Mouse (Mus musculus): Measurements from ENCODE around the gene Atg10. TPM values are rescaled to one million over a fixed set of nuclear protein-coding genes. Genes with fewer than 3 reads are reported as not detected.

The Atg10 gene
- polyA plus RNA-seq, 1 experiment from 2014 or later = 15.8 TPM

DNA sequence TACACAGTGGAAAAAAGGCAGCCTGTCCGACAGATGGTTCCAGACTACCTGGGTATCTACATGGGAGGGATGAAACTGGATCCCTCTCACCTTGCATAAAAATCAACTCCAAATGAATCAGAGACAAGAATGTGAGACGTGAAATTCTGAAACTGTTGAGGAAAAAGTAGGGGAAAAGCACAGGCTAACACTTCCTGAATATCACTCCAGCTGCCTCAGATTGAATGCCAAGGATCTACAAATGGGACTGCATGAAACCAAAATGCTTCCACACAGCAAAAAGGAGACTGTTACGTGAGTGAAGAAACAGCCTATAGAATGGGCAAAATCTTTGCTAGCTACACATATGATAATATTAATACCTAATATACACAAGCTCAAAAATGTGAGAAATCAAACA, 238.4 kb downstream of the Atg10 start:
- Histone ChIP-seq H3K4me3 (no peak overlapping the region), H3K27me3 (no peaks in the 10 kb centered on the region), H3K4me1 (no peaks in the 10 kb centered on the region), H3K4me2 (replicated peaks) (no peak overlapping the region), H3K27ac (replicated peaks) (no peak overlapping the region), H3K9ac (replicated peaks) (no peak overlapping the region), H3K36me3 (no peaks in the 10 kb centered on the region), H3K9me3 (no peaks in the 10 kb centered on the region)
- ATAC-seq (ENCODE audit: low FRiP score, low read depth) = no peak
- WGBS = 87% methylated on average over 3 of the region's 3 CpGs

DNA sequence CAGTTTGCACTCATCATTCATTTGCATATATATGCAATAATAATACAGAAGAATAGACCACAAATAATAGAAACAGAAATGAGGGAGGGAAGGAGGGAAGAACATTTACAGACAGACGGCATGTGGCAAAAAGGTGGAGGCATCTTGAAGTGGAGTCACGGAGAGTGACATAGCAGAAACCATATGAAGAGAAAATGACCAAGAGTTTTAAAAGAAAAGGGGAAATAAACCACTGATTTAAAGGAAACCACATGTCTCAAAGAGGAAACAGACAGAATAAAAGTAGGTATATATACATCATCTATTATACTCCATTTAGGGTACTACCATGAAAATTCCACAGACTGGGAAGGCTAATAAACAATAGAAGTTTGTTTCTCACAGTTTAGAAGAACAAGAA, 239.7 kb downstream of the Atg10 start:
- no peak overlapping the region for H3K4me3 ChIP-seq
- H3K36me3 ChIP-seq = no peaks in the 10 kb centered on the region
- no peak for ATAC-seq (ENCODE audit: low FRiP score, low read depth)
- H3K9me3 ChIP-seq = no peaks in the 10 kb centered on the region
- WGBS = 91% methylated on average over 2 of the region's 2 CpGs
- H3K4me2 ChIP-seq (replicated peaks) = no peak overlapping the region
- H3K27ac ChIP-seq (replicated peaks) = no peak overlapping the region
- no peaks in the 10 kb centered on the region for H3K4me1 ChIP-seq
- H3K9ac ChIP-seq (replicated peaks) = no peak overlapping the region
- no peaks in the 10 kb centered on the region for H3K27me3 ChIP-seq

DNA sequence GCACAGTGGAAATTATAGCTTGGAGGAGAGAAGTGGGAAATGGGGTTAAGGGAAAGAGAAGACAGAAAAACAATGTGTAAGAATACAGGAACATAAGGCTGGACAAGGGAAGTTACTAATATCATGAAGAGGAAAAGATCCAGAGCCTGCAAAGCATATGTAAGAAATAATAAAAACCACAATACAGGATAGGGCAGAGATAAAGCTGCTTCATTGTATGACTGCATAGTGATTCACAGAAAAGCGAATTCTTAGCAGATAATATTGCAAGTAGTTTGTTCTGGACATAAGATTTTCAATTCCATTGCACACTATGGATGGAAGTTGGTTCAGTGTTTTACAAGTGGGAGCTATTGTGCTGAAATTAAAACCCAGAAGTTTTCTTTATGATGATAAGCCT, 242.0 kb downstream of the Atg10 start:
- H3K4me3 ChIP-seq = no peak overlapping the region
- no peaks in the 10 kb centered on the region for H3K9me3 ChIP-seq
- 83% methylated on average over 1 of the region's 1 CpGs for WGBS
- no peak overlapping the region for H3K4me2 ChIP-seq (replicated peaks)
- no peak overlapping the region for H3K9ac ChIP-seq (replicated peaks)
- H3K27ac ChIP-seq (replicated peaks) = no peak overlapping the region
- H3K4me1 ChIP-seq = no peaks in the 10 kb centered on the region
- H3K27me3 ChIP-seq = no peaks in the 10 kb centered on the region
- H3K36me3 ChIP-seq = no peaks in the 10 kb centered on the region
- ATAC-seq (ENCODE audit: low FRiP score, low read depth) = no peak

DNA sequence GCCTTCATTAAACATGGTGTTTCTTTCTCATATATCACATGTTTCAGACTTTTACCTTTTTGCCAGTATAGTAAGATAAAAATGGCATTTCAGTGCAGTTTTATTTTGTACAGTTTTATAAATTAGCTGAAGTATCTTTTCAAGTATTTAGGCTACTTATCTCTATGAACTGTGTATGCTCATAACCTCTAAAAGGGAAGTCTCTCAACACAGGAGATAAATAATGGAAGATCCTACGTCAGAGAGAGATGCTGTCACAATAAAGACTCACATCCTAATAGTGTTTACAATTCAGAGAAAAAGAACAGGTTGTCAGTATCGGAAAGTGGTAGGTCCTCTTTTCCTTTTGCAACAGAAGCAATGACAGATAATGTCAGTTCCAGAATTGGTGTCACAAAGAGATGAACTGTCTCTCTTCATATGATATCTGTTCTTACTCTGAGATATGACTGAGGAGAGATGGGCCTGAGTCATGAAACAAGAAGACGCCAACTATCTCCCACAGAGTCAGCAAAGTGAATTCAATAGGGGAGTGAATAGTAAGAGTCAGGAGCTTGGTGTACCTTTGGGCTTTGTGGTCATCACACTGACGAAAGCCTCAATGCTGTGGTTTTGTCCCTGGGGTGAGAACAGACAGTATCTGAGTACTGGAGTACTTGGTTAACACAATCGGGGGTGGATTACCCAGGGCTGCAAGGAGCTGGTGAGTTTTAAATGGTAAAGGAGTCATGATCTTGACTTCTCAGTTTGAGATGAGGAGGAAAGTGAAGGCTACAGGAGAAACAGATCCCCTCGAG, 242.7 kb downstream of the Atg10 start:
- H3K36me3 ChIP-seq = no peaks in the 10 kb centered on the region
- no peak overlapping the region for H3K4me3 ChIP-seq
- ATAC-seq (ENCODE audit: low FRiP score, low read depth) = no peak
- no peak overlapping the region for H3K27ac ChIP-seq (replicated peaks)
- no peaks in the 10 kb centered on the region for H3K27me3 ChIP-seq
- H3K4me2 ChIP-seq (replicated peaks) = no peak overlapping the region
- no peaks in the 10 kb centered on the region for H3K9me3 ChIP-seq
- no peaks in the 10 kb centered on the region for H3K4me1 ChIP-seq
- WGBS = 87% methylated on average over 6 of the region's 6 CpGs
- no peak overlapping the region for H3K9ac ChIP-seq (replicated peaks)

DNA sequence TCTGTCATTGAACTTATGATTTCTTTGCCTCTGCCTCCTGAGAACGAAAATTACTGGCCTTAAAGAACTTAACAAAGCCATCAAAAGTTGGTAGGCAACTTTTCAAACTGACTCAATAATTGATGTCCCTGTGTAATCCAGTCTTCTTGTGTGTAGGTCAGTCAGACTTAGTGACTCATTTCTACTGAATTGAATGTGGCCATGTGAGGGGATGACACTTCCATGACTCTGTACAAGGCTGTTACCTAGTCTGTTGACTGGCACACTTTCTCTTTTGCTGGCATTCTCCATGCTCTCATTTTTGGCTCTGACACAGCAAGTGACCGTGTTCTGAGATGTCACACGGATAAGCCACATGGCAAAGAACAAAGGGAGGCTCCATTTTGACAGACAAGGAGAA, 246.7 kb downstream of the Atg10 start:
- no peaks in the 10 kb centered on the region for H3K36me3 ChIP-seq
- peaks cover 5% of the 10 kb centered on the region; the same call in 1 of the 2 replicates for H3K4me1 ChIP-seq
- H3K27ac ChIP-seq (replicated peaks) = no peak overlapping the region
- H3K9me3 ChIP-seq = no peaks in the 10 kb centered on the region
- H3K9ac ChIP-seq (replicated peaks) = no peak overlapping the region
- H3K27me3 ChIP-seq = no peaks in the 10 kb centered on the region
- no peak overlapping the region for H3K4me3 ChIP-seq
- no peak overlapping the region for H3K4me2 ChIP-seq (replicated peaks)
- 85% methylated on average over 3 of the region's 3 CpGs for WGBS
- ATAC-seq (ENCODE audit: low FRiP score, low read depth) = no peak

DNA sequence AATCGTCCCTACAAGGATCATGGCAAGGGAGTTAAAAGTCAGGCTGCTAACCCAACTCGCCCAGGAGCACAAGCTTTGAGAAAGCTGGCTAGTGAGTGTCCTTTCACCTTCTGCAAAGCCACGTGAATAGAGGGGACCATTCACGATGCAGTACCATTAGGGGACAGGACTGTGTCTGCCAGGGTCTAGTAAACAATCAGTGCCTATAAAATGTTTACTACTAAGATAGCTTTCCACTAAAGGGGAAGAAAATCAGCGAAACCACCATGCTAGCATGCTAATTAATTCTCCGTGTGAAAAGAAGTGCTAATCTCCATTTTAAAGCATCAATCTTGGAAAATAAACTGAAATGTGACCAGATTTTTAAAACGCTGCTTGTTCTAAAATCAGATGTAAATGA, 250.4 kb downstream of the Atg10 start:
- WGBS = 40% methylated on average over 7 of the region's 7 CpGs
- Histone ChIP-seq H3K4me3 (no peak overlapping the region), H3K9ac (replicated peaks) (no peak overlapping the region), H3K36me3 (no peaks in the 10 kb centered on the region), H3K27ac (replicated peaks) (no peak overlapping the region), H3K4me1 (peaks cover 10% of the 10 kb centered on the region; the same call in 1 of the 2 replicates), H3K27me3 (no peaks in the 10 kb centered on the region), H3K4me2 (replicated peaks) (no peak overlapping the region), H3K9me3 (no peaks in the 10 kb centered on the region)
- peak; percentile 55; the same call in 1 of the 2 replicates for ATAC-seq (ENCODE audit: low FRiP score, low read depth)

DNA sequence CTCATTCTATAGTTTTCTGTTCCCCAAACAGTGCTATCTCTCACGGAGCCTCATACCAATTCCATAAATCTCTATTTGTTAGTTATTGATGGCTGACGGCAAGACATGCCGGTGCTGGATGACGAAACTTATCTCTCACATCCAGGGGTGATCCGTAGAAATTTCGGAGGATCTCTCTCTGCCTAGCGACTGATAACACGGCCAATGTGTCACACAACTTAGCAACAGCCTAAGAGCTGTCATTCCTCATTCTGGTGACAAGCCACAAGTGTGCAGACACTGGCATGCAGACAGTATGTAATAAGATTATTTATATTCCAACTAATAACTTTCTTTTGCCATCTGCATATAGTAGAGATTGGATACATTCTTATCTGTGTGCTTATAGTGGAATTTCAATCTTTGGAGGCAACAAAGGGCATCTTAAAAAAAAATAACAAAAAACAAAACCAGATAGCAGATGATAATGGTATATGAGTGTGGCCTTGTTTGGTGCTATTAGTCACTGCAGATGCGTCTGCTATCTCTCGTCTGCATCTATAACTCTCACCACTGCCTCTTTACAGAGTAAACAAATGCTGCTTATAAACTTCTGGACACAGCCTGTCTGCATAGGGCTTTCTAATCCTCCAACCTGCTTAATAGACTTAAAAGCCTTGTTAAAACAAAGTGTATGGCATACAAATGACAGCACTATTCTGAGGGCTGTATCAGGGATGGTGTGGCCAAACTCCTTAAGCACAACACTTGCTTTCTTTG, 253.3 kb downstream of the Atg10 start:
- Histone ChIP-seq H3K27ac (replicated peaks) (no peak overlapping the region), H3K27me3 (no peaks in the 10 kb centered on the region), H3K4me2 (replicated peaks) (no peak overlapping the region), H3K9ac (replicated peaks) (no peak overlapping the region), H3K4me3 (no peak overlapping the region), H3K4me1 (peaks cover 13% of the 10 kb centered on the region; the same call in 1 of the 2 replicates), H3K36me3 (no peaks in the 10 kb centered on the region), H3K9me3 (no peaks in the 10 kb centered on the region)
- no peak for ATAC-seq (ENCODE audit: low FRiP score, low read depth)
- WGBS = 82% methylated on average over 10 of the region's 10 CpGs

DNA sequence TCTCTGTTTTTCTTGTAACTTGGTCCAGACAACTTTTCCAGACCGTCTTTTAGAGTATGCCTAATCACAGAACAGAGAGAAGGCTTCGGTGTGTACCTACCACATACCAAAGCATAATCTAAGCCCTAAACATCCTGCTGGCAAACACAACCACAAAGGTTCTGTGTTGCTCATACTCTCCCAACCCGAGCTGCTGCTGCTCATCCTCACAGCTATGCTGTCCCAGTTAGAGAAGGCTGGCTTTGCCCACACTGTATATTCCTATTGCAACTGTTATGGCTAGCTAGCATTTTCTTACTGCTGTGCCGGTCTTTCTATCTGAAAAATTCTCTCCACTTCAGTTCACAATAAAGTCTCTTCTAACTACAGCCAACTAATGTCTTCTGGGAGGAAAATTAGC, 254.8 kb downstream of the Atg10 start:
- H3K27me3 ChIP-seq = no peaks in the 10 kb centered on the region
- no peaks in the 10 kb centered on the region for H3K36me3 ChIP-seq
- no peak overlapping the region for H3K27ac ChIP-seq (replicated peaks)
- H3K9ac ChIP-seq (replicated peaks) = no peak overlapping the region
- no peaks in the 10 kb centered on the region for H3K9me3 ChIP-seq
- ATAC-seq (ENCODE audit: low FRiP score, low read depth) = no peak
- peaks cover 13% of the 10 kb centered on the region; the same call in 1 of the 2 replicates for H3K4me1 ChIP-seq
- 72% methylated on average over 4 of the region's 4 CpGs for WGBS
- H3K4me2 ChIP-seq (replicated peaks) = no peak overlapping the region
- no peak overlapping the region for H3K4me3 ChIP-seq

DNA sequence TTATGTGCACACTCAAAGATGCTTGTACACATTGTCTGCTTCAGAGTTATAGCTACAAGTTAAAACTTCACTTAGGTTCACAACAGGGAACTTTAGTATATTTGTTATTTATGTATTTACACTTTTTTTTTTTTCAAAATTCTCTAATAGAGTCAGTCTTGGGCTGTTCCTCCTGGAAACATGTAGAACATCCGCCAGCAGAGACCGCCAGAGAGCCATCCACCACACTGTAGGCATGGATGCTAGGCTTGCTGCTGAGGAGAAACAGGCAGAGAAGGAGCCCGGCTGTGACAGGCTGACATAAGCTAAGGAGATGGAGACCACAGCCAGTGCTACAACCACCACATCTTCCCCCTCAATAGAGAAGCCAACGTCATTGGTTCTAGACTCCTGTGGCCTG, 256.3 kb downstream of the Atg10 start:
- 8% methylated on average over 4 of the region's 4 CpGs for WGBS
- peak; percentile 90 for ATAC-seq (ENCODE audit: low FRiP score, low read depth)
- peaks cover 15% of the 10 kb centered on the region; the same call in 1 of the 2 replicates for H3K4me1 ChIP-seq

DNA sequence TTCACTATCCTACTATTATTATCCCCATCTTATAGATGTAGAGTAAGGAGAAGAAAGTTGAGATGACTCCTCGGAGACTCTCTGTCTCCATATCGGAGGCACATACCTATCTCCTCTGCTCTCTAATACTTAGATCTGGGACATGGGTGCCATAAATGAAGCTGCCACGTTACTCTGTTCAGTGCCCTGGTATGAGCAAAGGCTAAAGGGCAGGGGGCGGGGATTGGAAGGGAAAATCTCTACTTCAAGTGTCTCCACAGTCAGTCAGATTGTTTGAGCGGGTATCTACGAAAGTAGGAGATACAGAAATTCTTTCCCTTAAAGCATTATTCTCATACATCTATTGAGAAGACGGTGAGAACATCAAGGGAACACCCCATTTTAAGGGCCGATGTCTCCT, 257.8 kb downstream of the Atg10 start:
- Histone ChIP-seq H3K9ac (replicated peaks) (no peak overlapping the region), H3K4me1 (peaks cover 15% of the 10 kb centered on the region; the same call in 1 of the 2 replicates), H3K36me3 (no peaks in the 10 kb centered on the region), H3K27ac (replicated peaks) (no peak overlapping the region), H3K9me3 (no peaks in the 10 kb centered on the region), H3K4me3 (no peak overlapping the region), H3K4me2 (replicated peaks) (no peak overlapping the region), H3K27me3 (no peaks in the 10 kb centered on the region)
- 79% methylated on average over 8 of the region's 8 CpGs for WGBS
- ATAC-seq (ENCODE audit: low FRiP score, low read depth) = no peak

More for the DNA sequence above, 256.3 kb downstream of the Atg10 start:
- Histone ChIP-seq H3K9ac (replicated peaks) (no peak overlapping the region), H3K4me2 (replicated peaks) (no peak overlapping the region), H3K27me3 (no peaks in the 10 kb centered on the region), H3K36me3 (no peaks in the 10 kb centered on the region), H3K9me3 (no peaks in the 10 kb centered on the region), H3K27ac (replicated peaks) (no peak overlapping the region), H3K4me3 (no peak overlapping the region)

DNA sequence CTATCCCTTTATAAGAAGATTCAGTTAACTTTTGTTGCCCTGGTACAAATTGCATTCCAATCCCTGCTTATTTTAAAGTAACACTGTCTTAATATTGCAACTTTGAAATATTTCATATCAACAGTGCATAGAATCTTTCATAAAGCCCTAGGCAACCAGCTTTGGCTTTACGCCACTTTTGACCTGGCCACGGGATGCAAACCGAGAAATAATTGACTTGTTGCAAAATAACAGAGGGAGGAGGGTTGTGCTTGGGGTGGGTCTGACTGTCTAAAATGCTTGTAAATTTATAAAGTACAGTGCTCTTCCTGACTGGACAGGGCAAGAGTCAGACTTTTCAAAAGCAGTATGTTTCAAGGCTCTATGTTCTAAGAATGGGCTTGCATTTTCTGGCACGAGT, 259.3 kb downstream of the Atg10 start:
- Histone ChIP-seq H3K9me3 (no peaks in the 10 kb centered on the region), H3K36me3 (no peaks in the 10 kb centered on the region), H3K9ac (replicated peaks) (no peak overlapping the region), H3K27ac (replicated peaks) (no peak overlapping the region), H3K27me3 (no peaks in the 10 kb centered on the region), H3K4me1 (peaks cover 16% of the 10 kb centered on the region), H3K4me2 (replicated peaks) (no peak overlapping the region), H3K4me3 (no peak overlapping the region)
- no peak for ATAC-seq (ENCODE audit: low FRiP score, low read depth)
- WGBS = 87% methylated on average over 4 of the region's 4 CpGs

All from midbrain, embryonic 12.5 days (tissue).